Mouse (Mus musculus) liver, adult 2 months (tissue): ENCODE data around the gene Cped1.

Experiments
- CTCF ChIP-seq: fragments of 200-500 bp; IDR thresholded peaks from 2 replicates; pipeline ENCODE4 v1.5.1; 2011; ENCODE audit warnings: low read depth, low read length, control low read depth
- POLR2A ChIP-seq: fragments of 200-500 bp; IDR thresholded peaks from 2 replicates; pipeline ENCODE4 v1.6.1; 2011; ENCODE audit warnings: low read length, control low read depth; ENCODE audit not compliant: insufficient read depth; ENCODE audit errors: extremely low read depth

- TF ChIP-seq CTCF (no peak), POLR2A (no peak)
Measured at GRCm38 (mm10) chr6:22078686-22079264, 93.1 kb downstream of the Cped1 start.
